Mouse (Mus musculus) cerebellum, postnatal 14 days (tissue): ENCODE measurements around the gene Gm5737.

ENCODE experiments used
- DNase-seq, 2 experiments: peaks; one replicate each; pipeline ENCODE4 v3.0.0; 2021; ENCODE audit warnings: mixed read lengths in 2 of 2

Gm5737 gene

DNA sequence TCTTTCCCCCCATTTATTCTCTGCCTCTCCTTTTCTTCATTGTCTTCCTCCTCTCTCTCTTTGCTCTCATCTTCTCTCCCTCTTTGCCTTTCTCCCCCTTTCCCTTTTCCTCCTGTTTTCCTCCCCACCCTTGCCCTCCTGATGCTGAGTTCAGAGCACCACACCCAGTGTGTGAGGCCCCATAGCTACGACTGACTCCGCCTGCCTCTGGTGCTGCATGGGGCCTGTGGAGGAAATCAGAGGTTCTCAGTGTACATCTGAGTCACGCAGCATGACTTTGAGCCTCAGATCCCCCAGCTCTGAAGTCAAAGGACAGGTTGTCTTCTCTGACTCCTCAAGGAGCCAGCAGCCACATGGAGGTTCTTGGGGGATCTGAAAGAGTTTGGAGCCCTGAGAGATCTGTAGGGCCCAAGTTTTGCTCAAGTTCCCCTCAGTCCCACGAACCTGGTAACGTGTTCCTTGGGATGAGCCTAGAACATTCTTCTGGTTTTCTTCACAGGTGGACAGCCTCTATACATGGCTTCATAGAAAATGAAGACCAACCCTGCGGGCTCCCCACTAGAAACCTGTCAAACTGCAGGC is at the start of gene Gm5737:
Gene Gm5737, plus strand, starts transcription at position 532 of the 582 bp plus-strand sequence.
- DNase-seq: no peak

DNA sequence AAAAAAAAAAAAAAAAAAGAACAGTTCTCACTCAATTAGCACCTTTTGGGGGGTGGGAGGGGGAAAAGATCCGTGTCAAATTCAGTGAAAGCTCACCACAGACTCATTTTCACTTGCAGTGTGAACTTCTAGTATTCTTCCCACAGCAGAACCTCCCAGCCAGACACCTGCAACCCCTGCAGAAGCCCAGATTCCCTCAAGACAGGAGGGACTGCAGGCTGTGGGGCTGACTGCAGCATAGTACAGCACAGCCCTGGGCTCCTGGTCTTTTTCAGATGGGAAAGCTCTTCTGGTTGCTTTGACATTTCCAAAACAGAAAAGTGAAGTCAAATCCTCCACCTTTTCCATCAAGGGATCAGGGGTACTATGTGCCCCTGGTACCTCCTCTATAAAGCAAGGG is 44.8 kb upstream of the Gm5737 start:
- DNase-seq: no peak

DNA sequence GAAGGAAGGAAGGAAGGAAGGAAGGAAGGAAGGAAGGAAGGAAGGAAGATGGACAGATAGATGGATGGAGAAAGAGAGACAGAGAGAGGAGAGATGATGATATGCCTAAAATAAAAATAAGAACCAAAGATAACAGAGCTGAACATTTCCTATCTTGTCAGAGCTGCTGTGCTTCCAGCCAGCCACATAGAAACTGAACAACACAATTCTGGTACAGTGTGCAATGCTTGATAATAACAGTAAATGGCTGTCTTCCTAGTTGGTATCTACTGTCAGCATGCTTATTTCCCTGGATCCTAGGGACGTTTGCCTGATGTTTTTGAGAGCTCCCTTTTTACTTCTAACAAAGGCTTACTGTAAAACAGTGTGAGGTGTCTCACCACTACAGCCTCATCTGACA is 40.8 kb upstream of the Gm5737 start:
- DNase-seq: no peak

DNA sequence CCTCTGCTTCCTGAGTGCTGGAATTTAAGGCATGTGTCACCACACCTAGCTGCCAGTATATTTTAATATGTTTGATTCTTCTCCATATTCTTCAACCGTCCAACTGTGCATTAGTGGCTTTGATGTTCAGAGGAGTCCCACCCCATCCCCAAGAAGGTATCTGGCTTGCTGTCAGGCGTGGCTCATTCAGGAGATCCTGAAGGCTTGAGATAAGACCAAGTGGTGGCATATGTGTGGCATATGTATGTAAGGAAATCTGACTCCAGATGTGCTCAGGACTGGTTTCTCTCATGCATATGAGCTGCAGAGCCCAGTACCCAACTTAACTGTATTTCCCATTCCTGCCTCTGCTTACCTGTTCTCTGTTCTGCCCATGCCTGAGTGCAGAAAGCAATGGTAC is 34.2 kb upstream of the Gm5737 start:
- no peak for DNase-seq

DNA sequence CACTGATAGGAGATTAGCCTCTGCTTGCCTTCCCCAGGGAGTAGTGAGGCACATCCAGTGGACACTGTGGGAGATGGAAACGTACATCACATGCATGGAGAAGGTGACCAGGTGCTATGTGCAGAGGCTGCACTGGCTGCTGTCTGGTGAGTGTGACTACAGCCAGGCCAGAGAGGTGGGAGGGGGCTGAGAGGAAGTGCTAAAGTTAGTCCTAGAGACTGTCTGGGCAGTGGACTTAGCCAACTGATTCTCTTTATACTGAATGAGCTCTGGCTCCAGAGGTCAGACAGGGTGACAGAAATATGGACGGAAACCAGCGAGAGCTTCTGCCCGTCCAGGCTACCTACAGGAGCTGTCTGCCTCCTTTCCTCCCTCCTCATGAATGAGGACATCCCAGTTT is 16.6 kb upstream of the Gm5737 start:
- no peak for DNase-seq

DNA sequence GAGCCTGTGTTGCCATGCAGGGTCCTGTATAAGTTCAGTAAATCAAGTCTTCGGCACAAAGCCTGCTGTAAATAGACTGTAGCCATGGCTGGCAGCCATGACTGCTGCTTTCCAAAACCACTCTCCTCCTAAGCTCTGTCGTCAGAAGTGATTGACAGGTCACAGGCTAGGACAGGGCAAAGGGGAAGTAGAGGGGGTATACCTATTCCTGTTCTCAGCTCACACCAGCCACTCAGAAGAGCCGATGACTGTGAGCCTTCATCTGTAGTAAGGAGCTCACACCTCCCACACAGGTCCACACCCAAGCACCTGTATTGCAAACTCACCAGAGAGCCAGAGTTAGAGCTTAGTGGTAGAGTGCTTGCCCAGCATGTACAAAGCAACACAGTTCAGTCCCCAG is 15.8 kb upstream of the Gm5737 start:
- DNase-seq: no peak

DNA sequence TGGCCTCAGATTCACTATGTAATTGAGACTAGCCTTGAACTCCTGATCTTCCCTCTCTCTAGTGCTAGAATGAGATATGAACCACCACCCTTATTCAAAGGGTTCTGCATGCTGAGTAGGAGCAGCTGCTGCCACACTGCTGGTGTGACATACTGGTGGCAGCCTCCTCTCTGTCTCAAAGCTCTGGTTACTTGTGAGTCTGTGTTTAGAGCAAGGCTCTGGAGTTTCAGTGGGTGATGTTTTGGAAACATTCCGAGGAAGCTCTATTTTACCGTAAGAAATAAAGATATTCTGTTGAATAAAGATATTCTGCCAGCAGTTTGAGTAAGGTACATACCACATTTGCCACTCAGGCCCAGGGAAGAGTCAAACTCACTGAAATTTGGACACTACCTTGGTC is 8.9 kb upstream of the Gm5737 start:
- DNase-seq: no peak

DNA sequence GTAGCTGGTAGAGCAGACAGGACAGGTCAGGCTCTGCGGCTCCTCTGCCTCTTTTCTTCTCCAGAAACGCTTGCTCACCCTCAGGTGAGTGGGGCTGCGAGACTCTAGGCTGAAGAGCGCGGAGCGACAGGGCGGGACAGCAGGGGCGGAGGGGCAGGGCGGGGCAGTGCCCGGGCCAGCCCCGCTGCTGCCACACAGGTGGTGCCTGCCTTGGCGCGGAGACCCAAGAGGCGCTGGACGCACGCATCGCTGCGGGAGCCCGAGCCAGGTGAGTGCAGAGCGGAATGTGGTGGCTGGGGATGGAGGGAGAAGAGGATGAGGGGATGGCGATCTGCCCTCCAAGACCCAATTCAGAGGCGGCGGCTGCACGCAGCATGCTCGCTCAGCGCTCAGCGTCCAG is 2.5 kb upstream of the Gm5737 start:
- DNase-seq: no peak

DNA sequence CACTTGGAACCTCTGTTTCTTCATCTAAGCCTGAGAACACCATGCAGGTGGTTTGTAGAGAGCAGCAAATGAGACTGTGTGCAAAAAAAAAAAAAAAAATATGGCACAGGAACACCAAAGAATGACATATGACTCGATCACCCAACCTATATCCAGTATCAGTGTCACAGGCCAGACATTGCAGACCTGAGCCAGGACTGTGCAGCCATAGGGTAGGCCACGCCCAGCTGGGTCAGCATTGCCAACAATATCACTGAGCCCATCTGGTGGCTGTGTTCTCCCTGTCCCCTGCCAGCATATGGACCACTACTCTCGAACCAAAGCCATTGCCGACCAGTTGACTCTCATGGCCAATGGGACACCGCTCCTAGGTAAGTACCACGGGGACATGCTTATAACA is 5.4 kb downstream of the Gm5737 start:
- DNase-seq: no peak

DNA sequence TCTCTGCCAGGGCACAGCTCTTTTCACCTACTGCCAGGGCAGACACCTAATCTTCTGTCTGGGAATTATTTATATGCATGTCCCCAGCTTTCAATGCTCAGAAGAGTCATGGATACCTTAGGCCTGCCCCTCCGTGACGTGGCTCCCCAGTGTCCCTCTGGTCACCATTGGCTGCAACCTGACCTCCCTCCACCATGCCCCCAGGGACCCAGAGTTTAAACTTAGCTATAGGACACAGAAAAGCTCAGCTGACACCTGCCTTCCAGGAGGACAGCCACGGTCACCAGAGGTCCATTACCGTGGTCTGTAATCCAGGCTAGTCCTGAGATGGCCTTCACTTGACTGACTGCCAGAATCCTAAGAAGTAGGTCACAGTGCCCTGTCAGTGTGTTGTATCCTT is 7.2 kb downstream of the Gm5737 start:
- no peak for DNase-seq

DNA sequence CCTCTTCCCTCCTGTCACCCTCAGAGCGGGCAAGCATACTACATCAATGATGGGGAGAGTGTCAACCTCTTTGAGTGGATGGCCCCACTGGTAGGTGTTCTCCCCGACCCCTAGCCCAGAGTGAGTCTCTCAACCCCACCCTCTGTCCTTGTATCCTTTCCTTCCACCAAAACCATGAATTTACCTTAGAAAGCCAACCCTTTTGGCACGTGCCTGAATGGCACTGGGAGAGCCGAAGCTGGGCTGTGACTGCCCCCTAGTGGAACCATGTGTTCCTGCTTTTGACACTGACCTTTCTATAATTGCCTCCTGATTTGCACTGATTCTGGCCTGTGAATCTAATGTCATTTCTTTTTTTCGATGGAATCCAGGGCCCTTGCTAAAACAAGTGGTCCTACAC is 11.1 kb downstream of the Gm5737 start:
- peak; percentile 86 to 90 for DNase-seq

DNA sequence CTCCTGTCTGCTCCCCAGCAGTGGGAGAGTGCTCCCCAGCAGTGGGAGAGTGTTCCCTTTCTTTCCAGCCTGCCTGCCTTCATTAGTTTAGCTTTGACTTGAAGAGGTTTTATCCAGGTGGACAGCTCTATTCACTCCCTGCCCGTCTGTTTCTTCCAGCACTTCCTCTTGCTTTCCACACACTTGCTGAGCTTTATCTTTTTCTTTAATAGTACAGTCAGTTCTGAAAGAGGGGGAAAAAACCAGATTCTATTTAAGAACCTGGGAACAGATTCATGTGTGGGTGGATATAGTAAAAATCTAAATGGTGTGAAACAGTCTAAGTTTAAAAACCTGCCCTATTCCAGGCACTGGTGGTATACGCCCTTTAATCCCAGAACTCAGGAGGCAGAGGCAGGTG is 12.9 kb downstream of the Gm5737 start:
- no peak for DNase-seq

DNA sequence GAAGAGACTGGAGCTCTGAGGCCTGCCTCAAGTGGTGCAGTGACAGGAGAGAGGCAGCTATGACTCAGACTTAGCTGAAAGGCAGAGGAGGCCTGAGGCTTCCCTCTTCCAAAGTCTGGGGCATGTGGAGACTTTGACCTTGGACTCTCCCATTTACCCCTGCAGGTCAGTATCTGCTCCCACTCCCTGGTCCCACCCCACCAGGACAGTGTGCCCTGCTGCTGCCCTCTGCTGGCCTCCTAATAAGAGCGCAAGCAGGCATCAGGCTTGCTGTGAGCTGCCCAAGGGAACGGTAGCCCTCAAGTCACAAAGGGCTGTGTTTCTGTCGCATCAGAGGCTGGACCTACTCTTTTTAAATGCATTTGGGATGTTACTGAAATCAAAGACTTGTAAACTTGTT is 14.2 kb downstream of the Gm5737 start:
- DNase-seq: peak in 1 of 2 experiments; percentile 70

DNA sequence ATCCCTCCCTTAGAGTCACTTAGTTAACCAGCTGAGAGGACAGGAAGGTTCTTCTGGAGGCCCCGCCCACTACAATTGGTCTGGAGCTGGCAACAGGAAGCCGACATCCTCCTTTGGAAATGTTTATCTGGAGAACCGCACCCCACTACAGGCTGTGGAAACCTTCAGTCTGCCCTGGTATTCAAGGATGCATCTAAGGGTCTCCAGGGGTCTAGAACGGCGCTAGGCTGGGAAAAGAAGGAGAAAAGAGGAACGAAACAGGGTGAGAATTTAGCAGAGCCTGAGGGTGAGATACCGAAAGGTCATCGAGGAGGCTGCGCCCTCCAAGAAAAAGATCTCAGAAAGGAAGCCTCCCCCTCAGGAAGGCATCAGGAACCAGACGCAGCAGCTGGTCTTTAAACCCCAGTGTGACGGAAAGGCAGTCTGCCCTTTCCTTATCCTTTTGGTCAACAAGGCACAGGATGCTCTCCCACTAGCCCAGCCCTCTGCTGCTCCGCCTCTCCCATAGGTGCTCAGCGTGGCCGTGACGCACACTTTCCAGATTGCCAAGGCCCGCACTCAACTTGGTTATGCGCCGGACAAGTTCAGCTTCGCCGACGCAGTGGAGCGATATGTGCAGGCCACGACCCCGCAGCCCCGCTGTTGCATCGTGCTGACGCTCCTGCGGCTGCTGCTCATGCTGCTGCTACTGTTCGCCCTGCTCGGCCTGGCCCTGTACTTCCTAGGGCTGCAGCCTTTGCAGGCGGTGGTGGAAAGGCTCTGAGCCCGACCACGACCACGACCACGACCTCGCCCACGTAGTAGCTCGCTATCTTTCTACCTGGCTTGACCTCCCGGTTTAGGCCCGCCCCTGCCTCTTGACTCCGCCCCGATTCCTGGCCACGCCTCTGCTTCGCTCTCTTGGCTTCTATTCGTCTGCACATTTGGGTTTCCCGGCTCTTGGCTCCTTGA is 18.5 kb downstream of the Gm5737 start:
- peak; percentile 78 to 80 for DNase-seq

DNA sequence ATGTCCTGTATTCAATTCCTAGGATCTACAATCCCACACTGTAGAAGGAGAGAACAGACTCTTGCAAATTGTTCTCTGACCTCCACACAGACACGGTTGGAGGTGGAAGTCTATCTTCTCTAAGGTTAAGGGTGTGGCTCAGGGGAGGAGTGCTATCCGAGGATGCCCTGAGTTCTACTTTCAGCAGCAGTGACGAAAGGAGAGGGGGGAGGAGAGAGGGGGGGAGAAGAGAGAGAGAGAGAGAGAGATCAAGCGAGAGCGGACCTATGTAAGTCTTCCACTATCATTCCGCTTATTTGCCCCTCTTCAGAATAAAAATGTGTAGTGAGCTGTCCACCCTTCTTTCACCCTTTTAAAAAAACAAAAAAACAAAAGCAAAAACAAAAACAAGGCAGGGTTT is 22.3 kb downstream of the Gm5737 start:
- DNase-seq: no peak

DNA sequence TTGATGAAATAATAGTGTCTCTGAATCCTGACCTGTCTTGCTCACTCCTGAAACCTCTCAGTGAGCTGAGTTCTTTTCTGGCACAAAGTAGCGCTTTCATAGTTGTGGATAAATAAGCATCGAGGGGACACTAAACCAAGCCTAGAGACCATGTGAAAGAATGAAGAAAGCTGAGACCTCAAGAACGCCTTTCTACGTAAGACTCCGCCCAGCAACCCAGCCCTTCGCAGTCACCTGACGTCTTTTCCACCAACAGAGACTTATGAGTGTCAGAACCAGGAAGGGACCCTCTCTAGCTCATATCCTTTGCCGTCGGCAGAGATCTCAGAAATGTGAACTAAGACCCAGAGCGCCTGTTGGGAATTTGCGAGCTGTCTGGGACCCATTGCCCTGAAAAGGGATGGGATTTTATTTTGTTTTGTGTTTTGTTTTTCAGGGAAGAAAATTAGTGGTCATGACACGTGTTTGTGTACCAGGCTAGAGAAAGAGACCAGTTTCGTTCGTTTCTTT is 22.8 kb downstream of the Gm5737 start:
- peak; percentile 72 to 77 for DNase-seq

DNA sequence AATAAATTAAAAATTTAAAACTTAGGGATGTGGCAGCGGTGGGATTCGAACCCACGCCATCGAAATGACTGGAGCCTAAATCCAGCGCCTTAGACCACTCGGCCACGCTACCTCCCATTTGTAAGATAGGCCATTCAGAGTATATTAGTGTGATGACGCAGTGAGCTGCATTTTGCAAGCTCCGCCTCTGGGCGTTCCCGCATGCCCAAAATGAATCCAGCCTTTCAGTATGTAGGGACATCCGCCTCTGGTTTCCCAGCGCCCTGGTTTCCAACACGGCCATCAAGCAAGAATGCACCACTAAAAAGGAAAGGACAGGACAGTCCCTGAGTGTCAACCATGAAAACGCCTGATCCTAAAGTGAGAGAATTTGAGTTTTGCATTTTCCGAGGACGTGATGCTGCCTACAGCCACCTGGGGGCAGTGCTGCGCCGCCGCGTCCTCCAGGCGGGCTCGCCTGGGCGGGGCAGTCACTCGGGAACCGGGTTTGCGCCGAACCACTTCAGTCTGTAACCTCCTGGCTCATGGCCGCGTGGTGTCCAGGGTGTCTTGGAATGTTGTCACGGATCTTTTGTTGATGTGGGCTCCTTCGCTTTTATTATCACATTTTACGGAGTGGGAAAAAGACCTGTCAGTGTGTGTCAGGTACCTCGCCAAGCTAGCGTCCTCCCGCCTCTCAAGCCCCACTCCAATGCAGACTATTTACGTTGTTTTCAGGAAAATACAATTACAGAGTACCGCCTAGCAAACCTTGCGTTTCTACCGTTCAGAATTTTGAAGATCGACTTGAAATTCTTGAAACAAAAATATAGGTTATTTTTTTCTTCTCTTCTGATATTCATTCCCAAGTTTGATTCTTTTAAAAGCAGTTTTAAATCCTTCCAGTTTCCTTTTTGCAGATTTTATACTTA is 23.5 kb downstream of the Gm5737 start:
- peak; percentile 98 to 99 for DNase-seq

DNA sequence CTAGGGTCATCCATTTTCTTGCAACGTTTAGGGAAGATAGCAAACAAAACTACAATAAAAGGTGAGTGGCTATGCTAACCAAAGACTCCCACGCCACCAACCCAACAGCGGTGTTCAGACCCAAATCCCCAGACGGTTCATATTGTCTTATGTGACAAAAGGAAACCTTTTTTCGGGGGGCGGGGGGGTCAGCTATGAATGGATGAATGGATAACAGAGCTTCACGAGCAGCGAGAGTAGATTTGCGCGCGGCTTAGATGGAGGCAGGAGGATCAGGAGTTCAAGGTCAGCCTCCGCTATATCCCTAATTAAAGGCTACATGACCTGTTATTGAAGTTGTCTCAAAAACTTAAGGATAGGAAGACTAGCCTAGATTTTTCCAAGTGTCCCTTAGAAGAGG is 24.2 kb downstream of the Gm5737 start:
- peak; percentile 60 to 65 for DNase-seq

DNA sequence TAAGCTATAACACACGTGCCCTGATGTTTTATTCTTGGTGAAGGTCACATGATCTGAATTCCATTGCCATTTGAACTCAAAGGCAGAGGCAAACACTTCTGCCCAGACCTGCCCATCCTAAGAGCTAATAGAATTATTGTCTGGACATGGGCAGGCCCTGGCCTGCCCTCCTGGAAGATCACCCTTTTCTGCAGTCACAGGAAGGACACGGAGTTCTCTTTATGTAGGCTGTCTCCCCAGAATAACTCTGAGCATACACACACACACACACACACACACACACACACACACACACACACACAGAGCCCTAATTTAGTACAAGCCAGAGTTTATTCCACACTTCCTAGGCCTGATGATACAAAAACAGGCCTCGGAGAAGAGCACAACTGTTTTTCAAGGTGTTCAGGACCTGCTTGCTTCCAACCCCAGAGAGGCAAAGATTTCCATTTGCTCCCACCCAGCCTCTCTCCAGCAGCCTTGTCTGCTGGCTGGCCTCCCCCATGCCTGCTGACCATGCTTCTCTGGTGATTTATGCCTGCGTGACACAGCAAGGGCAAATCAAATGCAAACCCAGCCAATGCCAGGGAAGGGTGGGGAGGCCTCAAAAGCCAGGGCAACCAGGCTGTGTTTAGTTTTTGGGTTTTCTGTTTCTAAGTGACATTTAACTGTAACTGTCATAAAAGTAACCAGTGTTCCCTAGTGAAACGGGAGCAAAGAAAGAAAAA is 26.4 kb downstream of the Gm5737 start:
- no peak for DNase-seq

DNA sequence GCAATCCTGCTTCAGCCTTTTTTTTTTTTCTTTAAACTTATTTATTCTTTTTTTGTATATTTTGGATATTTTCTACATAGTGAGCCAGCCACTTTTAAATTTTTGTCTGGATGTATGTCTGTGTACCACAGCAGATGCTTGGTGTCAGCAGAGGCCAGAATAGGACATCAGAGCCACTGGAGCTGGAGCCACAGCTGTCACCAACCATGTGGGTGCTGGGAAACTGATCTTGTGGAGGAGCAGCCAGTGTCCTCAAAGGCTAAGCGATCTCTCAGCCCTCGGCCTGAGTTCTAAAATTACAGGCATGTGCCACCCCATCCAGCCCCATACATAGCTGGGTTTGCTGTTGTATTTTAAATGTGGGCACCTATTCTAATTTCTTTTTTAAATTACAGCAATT is 27.6 kb downstream of the Gm5737 start:
- no peak for DNase-seq

DNA sequence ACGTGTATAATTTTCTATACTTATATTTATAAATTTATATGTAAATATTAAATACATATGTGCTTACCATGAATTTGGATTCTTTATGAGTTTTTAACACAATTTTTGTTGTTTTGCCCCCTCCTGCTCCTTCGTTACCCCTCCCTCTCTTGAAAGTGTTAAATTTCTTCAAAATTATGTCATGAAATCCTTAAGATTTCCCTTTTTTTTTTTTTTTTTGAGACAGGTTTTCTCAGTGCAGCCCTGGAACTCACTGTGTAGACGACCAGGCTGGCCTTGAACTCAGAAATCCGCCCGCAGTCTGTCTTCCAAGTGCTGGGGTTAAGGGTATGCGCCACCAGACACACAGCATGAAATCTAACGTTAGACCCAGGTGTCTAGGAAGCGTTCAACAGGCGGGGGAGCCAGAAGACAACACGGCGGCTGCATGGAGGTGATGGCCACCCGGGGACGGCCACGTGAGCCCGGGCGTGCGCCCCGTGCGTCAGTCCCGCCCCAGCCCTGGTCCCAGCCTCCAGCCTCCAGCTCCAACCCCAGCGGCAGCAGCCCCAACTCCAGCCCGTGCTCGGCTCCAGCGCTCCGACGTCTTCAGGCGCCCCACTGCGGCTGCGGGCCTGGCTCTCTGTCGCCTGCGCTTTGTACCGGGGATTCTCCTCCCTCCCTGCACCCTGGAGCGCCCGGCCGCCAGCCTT is 30.3 kb downstream of the Gm5737 start, which contains the start of gene Eef2k:
Gene Eef2k, plus strand, starts transcription at position 487 of the 692 bp plus-strand sequence.
- DNase-seq: peak; percentile 82 to 85
